Comparison of ENCODE assay signal across 11 mouse cellular contexts in the genomic region with DNA sequence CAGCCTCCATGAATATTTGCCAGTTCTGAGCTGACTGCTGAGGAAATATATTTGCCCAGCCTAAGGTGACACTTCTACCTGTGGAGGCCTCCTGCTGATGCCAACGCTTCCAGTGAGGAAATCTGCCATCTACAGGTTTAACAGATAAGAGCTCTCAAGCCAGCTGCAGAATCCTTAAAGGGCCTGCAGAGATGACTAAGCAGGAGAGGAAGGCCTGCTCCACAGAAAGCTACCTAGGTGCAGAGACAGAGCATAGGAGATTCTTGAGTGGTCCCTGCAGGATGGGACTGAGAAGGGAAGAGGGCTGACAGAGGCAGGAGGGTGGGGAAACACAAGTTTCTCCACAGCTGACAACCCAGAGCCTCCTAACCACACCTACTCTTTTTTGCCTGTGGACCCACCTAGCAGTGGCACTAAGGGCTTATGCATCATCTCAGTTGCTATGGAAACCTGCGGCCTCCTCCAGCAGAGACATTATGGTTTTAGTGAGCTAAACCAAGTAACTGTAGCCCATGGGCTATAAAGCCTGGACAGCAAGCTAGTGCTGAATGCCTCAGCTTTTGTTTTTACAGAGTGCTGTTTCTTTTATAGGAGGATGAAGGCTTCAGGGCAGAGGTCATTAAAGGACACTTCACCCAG.
A peak's percentile ranks its signal among the peaks of the same experiment; 100 is the strongest.
DNase-seq lines count a peak whose midpoint lies in the region; ATAC-seq and TF ChIP-seq lines count a peak whose summit lies in the region.
"Had no signal": no experiment of that assay in that cellular context is flagged by ENCODE, and none has a peak within 500 bp of the region (broad histone marks: within the 10 kb centered on the region; RNA-seq: fewer than 3 reads in every experiment).

No protein-coding gene starts in this region.

- H3K36me3 ChIP-seq in neural tube, embryonic 15.5 days: no peaks in the 10 kb centered on the region
- H3K36me3 ChIP-seq: heart, embryonic 13.5 days had no signal

- in situ Hi-C loops in Patski (cut with MboI; ENCODE audit: low pct_unique_long_range_greater_than_20kb): no loop called here

- no peak overlapping the region for H3K4me3 ChIP-seq in layer of hippocampus, adult 2 months
- H3K4me3 ChIP-seq in neural tube, embryonic 15.5 days (replicated peaks): no peak overlapping the region
- H3K4me3 ChIP-seq: heart, embryonic 13.5 days had no signal

- WGBS in neural tube, embryonic 15.5 days: 28% methylated on average over 2 of the region's 2 CpGs

- no peaks in the 10 kb centered on the region for H3K27me3 ChIP-seq in Patski
- H3K27me3 ChIP-seq in neural tube, embryonic 15.5 days (replicated peaks): no peaks in the 10 kb centered on the region
- H3K27me3 ChIP-seq: heart, embryonic 13.5 days had no signal

- POLR2A ChIA-PET in Patski (lab: Charles Lee): no interaction called here

- H3K9me3 ChIP-seq in neural tube, embryonic 15.5 days (replicated peaks): no peaks in the 10 kb centered on the region
- H3K9me3 ChIP-seq: heart, embryonic 13.5 days had no signal

- no peak overlapping the region for H3K9ac ChIP-seq in neural tube, embryonic 15.5 days (replicated peaks)
- H3K9ac ChIP-seq: heart, embryonic 13.5 days; lung, embryonic 14.5 days had no signal

- TF ChIP-seq CTCF in layer of hippocampus, adult 2 months (conservative IDR thresholded peaks at IDR 0.05): peak; percentile 34
- TF ChIP-seq CTCF in Patski (IDR thresholded peaks at IDR 0.05): peak; percentile 12

- DNase-seq in layer of hippocampus, adult 2 months (ENCODE audit: low spot score in 2 of 2): no peak
- no peak for DNase-seq in layer of hippocampus, postnatal 36 days
- DNase-seq in Patski (ENCODE audit: low read depth, low spot score): no peak
- DNase-seq in frontal cortex, adult 2 months (ENCODE audit: extremely low spot score in 1 of 2, low spot score in 1 of 2): peak; percentile 26 to 47
- DNase-seq in thymus, postnatal 4 days: no peak
- DNase-seq in cerebellum, adult 9-10 months: no peak
- DNase-seq: adrenal gland, postnatal 25 days; cerebellum, postnatal 14 days; lung, embryonic 14.5 days had no signal

- no peak overlapping the region for H3K4me2 ChIP-seq in neural tube, embryonic 15.5 days
- H3K4me2 ChIP-seq: heart, embryonic 13.5 days; lung, embryonic 14.5 days had no signal

- H3K4me1 ChIP-seq in neural tube, embryonic 15.5 days: no peaks in the 10 kb centered on the region
- H3K4me1 ChIP-seq: heart, embryonic 13.5 days had no signal

- no peak for ATAC-seq in Patski
- ATAC-seq in neural tube, embryonic 15.5 days (ENCODE audit: low FRiP score): peak; percentile 50; the same call in 1 of the 2 replicates

- no peak overlapping the region for H3K27ac ChIP-seq in layer of hippocampus, adult 2 months
- peak overlapping the region; percentile 15; the same call in 1 of the 2 replicates for H3K27ac ChIP-seq in neural tube, embryonic 15.5 days (replicated peaks)
- H3K27ac ChIP-seq: heart, embryonic 13.5 days had no signal

- CTCF ChIA-PET in Patski (lab: Charles Lee): interaction anchor here (1.2 kb wide), 1 partner anchor 38 kb away, joined by 3 read pairs; no protein-coding TSS in a partner anchor

Comparison
In these comparisons a context has a peak if more than half of its experiments do, and no peak if none do; other contexts are left out.
1. DNase-seq: peak in frontal cortex, adult 2 months (2 of 2); none in layer of hippocampus, adult 2 months (0 of 2), layer of hippocampus, postnatal 36 days (0 of 2), Patski (single experiment), thymus, postnatal 4 days (single experiment) and cerebellum, adult 9-10 months (single experiment).